Mouse (Mus musculus) cerebellum, adult (tissue): ENCODE measurements around the gene Dnah9.

Source experiments
- ATAC-seq: cut with Nextera tagmentation; 2 replicates; pipeline ENCODE4 v1.9.2; 2017; ENCODE audit warnings: mild to moderate bottlenecking, moderate library complexity, mixed read lengths; ENCODE audit not compliant: insufficient number of reproducible peaks, low FRiP score, low TSS enrichment

Gene Dnah9

GRCm38 (mm10) chr11:66167801-66168651 is at the start of gene Dnah9:
TSS of gene Dnah9 (minus strand) at chr11:66168551.
- ATAC-seq, result peak; percentile 74

DNA sequence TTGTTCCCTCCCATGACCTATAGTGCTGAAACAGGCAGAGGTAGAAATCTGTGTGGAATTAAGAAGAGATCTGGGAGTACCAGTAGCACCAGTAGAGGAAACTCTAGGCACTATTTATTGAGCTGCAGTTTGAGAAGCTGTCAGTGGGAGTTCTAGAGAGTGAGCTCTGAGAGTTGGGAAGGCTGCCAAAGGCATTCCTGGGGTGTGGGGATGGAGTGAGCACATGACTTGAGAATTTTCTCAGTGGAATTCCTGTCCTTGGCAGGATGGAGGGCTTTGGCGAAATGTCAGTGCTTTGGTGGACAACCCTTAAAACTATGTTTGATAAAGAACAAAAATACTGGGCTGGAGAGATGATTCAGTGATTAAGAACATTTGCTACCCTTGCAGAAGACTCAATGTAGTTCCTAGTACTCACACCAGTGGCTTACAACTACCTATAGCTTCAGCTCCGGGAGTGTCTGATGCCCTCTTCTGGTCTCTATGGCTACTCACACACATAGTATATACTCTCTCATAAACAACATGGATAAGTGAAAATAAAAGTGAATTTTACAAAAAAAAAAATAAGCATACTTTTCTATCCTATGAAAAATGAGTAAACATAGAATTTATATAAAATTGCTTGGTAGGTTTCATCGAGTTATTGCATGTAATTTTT is 20.4 kb upstream of the Dnah9 start:
- no peak for ATAC-seq

- ATAC-seq, result no peak
These were observed 19.8 kb upstream of the Dnah9 start for GRCm38 (mm10) chr11:66188146-66188545.

DNA sequence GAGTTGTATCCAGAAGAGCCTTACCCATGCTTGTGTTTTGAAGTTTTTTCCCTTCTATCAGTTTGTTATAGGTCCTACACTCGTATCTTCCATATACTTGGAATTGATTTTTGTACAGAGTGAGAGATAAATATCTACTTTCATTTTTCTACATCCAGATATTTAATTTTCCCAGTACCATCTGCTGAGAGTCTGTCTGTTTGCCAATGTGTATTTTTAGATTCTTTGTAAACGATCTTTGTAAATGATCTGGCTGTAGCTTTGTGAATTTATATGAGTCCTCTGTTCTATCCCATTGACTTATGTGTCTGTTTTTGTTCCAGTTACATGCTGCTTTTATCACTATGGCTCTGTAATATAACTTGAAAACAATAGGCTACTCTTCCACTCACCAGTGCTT is 9.4 kb upstream of the Dnah9 start:
- no peak for ATAC-seq

- no peak for ATAC-seq
These were observed 4.3 kb downstream of the Dnah9 start for GRCm38 (mm10) chr11:66164022-66164421.

GRCm38 (mm10) chr11:66140631-66141252 is 27.6 kb downstream of the Dnah9 start:
- ATAC-seq, result no peak

DNA sequence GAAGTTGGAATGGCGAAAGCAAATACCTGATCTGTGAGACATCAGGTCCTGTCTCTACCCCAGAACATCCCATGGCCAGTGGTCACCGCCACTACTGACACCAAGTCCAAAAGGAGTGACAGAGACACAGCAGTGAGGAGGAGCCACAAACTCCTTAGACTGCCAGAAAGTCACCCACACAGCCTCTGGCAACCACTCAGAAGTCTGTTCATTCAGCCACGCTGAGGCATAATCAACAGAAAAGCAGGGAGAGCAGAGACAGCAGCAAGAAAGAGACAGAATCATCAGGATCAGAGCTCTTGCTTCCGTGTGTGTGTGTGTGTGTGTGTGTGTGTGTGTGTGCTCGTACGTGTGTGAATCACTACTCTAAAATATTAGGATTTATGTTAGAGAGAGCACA is 33.5 kb downstream of the Dnah9 start:
- ATAC-seq, result no peak

DNA sequence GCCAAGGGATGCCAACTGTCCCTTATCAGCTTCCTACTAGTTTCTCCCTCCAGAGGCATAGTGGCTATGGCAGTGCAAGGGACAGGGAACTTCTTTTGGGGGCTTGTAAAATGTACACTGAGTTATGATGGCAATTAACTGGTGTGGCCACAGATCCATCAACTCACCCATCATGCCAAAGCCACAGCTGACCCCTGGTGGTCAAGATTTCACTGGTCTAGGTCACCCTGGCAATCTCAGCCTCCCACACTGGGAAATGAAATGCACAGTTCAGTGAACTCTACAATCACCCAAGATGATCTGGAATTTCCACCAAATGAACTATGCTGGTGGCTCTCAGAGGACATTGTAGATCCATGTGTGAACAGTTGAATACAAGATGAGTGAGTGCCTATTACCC is 42.2 kb downstream of the Dnah9 start:
- ATAC-seq, result no peak

DNA sequence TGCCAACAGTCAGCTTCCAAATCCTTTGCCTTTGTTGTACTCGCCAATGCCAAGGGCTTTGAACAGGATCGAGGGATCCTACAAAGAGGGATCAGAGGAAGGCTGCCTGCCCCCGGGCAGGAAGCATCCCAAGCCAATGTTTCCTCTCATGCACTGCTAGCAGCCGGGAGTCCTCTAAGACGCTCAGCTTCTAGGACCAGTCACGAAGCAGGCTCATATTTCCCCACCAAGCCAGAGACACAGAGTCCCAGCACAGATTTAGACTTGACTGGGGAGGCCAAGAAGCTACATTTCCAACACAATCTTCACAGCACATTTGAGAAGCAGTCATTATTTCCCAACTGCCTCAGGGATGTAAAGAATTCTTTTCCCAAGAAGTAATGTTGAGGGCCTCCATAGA is 43.9 kb downstream of the Dnah9 start:
- no peak for ATAC-seq

GRCm38 (mm10) chr11:66122017-66122416 is 46.3 kb downstream of the Dnah9 start:
- no peak for ATAC-seq

DNA sequence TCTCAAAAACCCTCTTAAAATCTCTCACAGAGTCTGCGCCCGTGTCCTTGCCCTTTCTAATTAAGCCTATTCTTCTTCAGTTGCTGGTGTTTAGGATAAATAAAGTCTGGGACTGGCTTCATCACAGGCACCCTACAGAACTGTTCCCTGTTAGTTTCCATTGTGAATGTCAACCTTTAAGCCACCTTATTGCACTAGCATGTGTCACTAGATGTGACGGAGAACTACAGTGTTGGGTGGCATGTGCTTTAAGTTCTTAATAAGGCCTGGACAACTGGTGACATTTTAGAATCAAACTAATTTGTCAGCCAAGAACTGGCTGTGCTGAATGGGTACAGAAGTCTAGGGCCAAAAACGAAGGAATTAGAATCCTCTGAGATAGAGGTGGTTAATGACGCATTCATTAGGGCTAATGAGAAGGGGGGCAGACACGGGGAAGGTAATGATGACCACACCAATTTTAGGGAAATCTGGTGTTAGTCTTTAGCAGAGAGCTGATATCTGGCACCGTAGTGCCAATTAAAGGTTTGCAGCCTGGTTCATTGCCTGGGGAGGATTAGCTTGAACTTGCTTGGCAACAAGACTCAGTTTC is 84.6 kb downstream of the Dnah9 start:
- ATAC-seq, result no peak

DNA sequence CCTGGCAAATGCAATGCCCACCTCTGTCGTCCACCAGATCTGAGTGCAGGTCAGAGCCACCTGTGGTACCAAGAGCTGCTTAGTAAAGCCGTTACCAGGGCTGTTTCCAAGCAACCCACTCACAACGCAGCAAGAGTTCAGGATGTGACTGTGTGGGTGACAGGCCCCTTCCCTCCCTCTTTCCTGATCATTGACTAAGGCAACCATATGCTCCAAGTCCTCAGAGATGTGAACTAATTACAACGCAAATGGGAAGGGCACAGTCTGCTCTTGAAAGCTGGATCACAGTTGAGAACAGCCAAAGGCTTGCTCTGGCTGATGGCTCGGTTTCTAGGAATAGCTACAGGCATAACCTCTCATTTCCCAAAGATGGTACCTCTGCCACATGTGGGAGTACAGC is 95.4 kb downstream of the Dnah9 start:
- no peak for ATAC-seq

DNA sequence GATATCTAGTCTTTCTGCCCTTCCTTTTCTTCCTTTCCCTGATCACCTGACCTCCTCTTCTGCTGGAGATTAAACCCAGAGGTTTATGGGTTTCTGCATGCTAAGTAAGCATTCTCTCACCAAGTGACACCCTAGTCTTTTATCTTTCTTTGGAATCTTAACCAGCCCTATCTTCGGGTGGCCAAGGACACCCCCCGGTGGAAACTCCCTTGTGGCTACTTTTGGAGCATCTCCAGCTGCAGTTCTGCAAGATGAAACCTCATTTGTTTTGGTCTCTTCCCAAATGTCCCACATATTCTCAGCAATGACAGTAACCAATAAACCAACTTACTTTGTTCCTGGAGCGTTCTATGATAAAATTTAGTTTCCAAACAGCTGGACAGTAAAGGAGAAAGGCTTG is 109.4 kb downstream of the Dnah9 start:
- no peak for ATAC-seq

DNA sequence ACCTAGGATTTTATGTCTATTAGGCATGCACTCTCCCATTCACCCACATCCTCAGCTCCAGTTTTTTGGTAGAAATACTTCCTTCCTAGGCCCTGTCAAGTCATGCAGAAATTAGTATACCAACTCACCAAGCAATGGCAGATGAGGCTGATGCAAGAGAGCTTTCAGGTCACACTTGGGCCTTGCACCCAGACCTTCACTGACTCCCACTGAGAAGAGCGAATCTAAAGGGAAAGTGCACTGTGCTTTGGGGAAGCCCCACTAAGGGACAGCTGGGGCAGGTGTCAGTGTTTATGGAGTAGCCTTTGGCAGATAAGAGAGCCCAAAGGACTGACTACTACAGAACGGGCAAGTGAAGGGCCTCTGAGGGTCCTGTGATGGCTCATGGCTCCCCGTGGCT is 117.1 kb downstream of the Dnah9 start:
- no peak for ATAC-seq

- ATAC-seq, result no peak
These were observed 119.2 kb downstream of the Dnah9 start for GRCm38 (mm10) chr11:66049146-66049545.

- no peak for ATAC-seq
These were observed 121.7 kb downstream of the Dnah9 start for GRCm38 (mm10) chr11:66046594-66047193.

GRCm38 (mm10) chr11:66043635-66044034 is 124.7 kb downstream of the Dnah9 start:
- ATAC-seq, result no peak

DNA sequence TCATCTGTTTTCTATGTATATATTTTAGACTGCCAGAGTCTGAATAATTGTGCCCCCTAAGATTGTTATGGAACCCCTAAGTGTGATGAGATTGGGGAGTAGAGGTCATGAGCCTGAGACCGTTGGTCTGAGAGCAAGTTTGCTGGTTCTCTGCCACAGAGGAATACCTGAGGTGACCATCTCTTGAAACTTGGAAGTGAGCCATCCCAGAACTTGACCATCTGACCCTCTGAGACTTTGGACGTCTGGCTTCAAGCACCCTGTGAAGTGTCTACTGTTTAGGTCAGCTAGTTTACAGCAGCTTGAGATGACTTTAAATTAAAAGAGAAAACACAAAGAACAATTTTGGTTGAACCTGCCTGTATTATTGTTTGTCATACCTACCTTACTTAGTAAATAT is 125.8 kb downstream of the Dnah9 start:
- no peak for ATAC-seq

- no peak for ATAC-seq
These were observed 142.6 kb downstream of the Dnah9 start for GRCm38 (mm10) chr11:66025728-66026127.

DNA sequence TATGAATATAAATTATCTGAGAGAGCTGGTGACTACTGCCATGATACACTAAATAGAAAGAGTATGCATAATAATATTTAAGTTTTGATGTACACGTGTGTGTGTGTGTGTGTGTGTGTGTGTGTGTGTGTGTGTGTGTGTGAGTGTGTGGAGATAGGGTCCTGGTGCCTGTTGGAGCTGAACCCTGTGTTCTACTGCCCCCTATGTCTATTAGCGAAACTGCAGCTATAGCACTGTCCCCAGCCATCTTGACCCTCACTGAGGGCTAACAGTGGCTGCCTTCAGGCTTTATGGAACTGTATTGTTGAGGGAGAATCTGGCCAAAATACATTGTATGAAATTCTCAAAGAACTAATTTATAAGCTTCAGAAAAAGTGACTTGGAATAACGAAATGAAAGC is 192.5 kb downstream of the Dnah9 start:
- ATAC-seq, result no peak

DNA sequence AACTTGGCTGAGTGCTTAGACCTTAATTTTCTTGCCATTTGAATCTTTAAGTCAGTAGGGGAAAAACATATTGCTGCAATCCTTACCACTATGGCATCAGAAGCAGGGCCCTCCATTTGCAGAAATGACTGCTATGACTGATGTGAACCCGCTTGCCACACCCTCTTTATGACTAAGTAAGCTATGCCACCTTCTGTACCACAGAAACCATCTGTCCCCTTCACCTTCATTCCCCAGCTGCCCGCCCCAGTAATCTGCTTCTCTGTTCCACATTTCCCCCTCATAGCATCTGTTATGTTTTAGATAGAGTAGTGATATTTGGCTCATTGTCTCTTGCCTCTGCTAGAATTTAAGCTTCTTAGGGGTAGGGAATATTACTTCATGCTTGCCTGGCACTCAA is 237.6 kb downstream of the Dnah9 start:
- no peak for ATAC-seq
